Mouse (Mus musculus): ENCODE results near the gene Bcl2l14.

Gene Bcl2l14

GRCm38 (mm10) chr6:134396018-134396417 lies at the start of gene Bcl2l14:
Gene Bcl2l14, plus strand, starts transcription at chr6:134396318.
- DNase-seq (ENCODE audit: low spot score), result no peak

GRCm38 (mm10) chr6:134348526-134349067 lies 47.5 kb upstream of the Bcl2l14 start:
- no peak for DNase-seq (ENCODE audit: low spot score)

- DNase-seq (ENCODE audit: low spot score), result no peak
Measured at GRCm38 (mm10) chr6:134352881-134353280, 43.2 kb upstream of the Bcl2l14 start.

- DNase-seq (ENCODE audit: low spot score), result no peak
Measured at GRCm38 (mm10) chr6:134353751-134354150, 42.4 kb upstream of the Bcl2l14 start.

GRCm38 (mm10) chr6:134357570-134357969 lies 38.5 kb upstream of the Bcl2l14 start:
- no peak for DNase-seq (ENCODE audit: low spot score)

- no peak for DNase-seq (ENCODE audit: low spot score)
Measured at GRCm38 (mm10) chr6:134360079-134360478, 36.0 kb upstream of the Bcl2l14 start.

- no peak for DNase-seq (ENCODE audit: low spot score)
Measured at GRCm38 (mm10) chr6:134364644-134365043, 31.5 kb upstream of the Bcl2l14 start.

GRCm38 (mm10) chr6:134365952-134366351 lies 30.2 kb upstream of the Bcl2l14 start:
- no peak for DNase-seq (ENCODE audit: low spot score)

GRCm38 (mm10) chr6:134366366-134367351 lies 29.5 kb upstream of the Bcl2l14 start:
- no peak for DNase-seq (ENCODE audit: low spot score)

GRCm38 (mm10) chr6:134367366-134368281 lies 28.5 kb upstream of the Bcl2l14 start:
- no peak for DNase-seq (ENCODE audit: low spot score)

GRCm38 (mm10) chr6:134372946-134373345 lies 23.2 kb upstream of the Bcl2l14 start:
- DNase-seq (ENCODE audit: low spot score), result no peak

- DNase-seq (ENCODE audit: low spot score), result no peak
Measured at GRCm38 (mm10) chr6:134377201-134377600, 18.9 kb upstream of the Bcl2l14 start.

GRCm38 (mm10) chr6:134377856-134378255 lies 18.3 kb upstream of the Bcl2l14 start:
- DNase-seq (ENCODE audit: low spot score), result no peak

GRCm38 (mm10) chr6:134381462-134381861 lies 14.7 kb upstream of the Bcl2l14 start:
- no peak for DNase-seq (ENCODE audit: low spot score)

GRCm38 (mm10) chr6:134385931-134386330 lies 10.2 kb upstream of the Bcl2l14 start:
- DNase-seq (ENCODE audit: low spot score), result no peak

GRCm38 (mm10) chr6:134387396-134387795 lies 8.7 kb upstream of the Bcl2l14 start:
- DNase-seq (ENCODE audit: low spot score), result no peak

- DNase-seq (ENCODE audit: low spot score), result no peak
Measured at GRCm38 (mm10) chr6:134388424-134389110, 7.6 kb upstream of the Bcl2l14 start.

GRCm38 (mm10) chr6:134389248-134389891 lies 6.7 kb upstream of the Bcl2l14 start:
- peak; percentile 63 for DNase-seq (ENCODE audit: low spot score)

- no peak for DNase-seq (ENCODE audit: low spot score)
Measured at GRCm38 (mm10) chr6:134389917-134390316, 6.2 kb upstream of the Bcl2l14 start.

- DNase-seq (ENCODE audit: low spot score), result no peak
Measured at GRCm38 (mm10) chr6:134390837-134391236, 5.3 kb upstream of the Bcl2l14 start.

Measured in layer of hippocampus, adult 9-10 months (tissue).